Mouse (Mus musculus) embryo, embryonic 11.5 days (tissue): Measurements from ENCODE around the gene Medag.

Experiments used
- DNase-seq: peaks from one replicate; pipeline ENCODE4 v3.0.0-alpha.2; 2012; ENCODE audit warnings: low read depth, low spot score

Medag gene

GRCm38 (mm10) chr5:149382601-149383000 lies 28.9 kb upstream of the Medag start:
- no peak for DNase-seq

DNA sequence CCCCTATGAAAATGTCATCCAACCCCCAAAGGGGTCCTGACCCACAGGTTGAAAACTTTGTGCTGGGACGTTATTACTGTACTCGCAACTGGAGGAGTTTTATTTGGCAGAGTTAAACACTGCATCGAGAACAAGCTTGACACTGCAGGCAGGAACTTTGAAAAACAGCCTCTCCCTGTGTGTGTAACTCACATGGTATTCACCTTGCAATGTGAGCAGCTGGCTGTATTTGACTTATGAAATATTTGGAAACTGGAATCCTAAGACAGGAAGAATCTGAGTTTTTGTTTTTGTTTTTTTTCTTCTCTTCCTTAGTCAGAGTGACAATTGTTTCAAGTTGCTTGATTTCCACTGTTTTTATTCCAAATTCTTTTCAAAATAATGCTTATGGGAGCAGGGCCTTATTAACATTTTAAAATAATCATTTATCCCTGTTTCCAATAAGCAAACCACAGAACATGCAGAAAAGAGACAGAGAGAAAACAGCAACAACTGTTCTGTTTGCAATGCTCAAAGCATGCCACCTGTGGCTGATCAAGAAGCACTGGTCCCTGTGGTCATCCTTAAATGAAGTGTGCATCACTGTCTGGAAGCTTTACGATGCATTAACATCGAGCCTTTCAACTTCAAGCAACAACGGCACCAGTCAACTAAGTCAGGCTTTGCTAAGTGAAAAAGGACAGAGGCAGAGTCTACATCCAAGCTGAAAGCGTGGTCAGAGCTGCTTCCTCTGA lies 26.2 kb upstream of the Medag start:
- DNase-seq = no peak

GRCm38 (mm10) chr5:149386294-149386850 lies 25.2 kb upstream of the Medag start:
- DNase-seq = no peak

DNA sequence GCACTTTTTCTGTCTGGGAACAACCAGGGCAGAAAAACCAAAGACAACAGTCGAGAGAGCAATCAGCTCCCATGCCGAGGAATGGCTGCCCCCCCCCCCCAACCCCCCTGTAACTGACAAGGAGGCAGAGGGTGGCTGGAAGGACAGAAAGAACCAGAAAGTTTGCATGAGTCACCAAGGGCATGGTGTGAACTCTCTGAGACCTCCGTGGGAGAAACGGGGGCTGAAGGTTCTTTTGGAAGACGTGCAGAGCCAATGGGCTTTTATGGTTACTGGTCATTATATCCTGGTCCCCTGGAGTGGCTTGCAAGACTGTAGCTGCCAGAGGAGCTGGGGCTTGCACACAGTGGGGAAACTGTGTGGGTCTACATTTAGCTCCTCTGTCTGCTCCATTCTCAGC lies 22.6 kb upstream of the Medag start:
- DNase-seq = no peak

- DNase-seq = no peak
These were observed 21.9 kb upstream of the Medag start for GRCm38 (mm10) chr5:149389548-149390211.

GRCm38 (mm10) chr5:149391574-149392375 lies 19.8 kb upstream of the Medag start:
- DNase-seq = no peak

DNA sequence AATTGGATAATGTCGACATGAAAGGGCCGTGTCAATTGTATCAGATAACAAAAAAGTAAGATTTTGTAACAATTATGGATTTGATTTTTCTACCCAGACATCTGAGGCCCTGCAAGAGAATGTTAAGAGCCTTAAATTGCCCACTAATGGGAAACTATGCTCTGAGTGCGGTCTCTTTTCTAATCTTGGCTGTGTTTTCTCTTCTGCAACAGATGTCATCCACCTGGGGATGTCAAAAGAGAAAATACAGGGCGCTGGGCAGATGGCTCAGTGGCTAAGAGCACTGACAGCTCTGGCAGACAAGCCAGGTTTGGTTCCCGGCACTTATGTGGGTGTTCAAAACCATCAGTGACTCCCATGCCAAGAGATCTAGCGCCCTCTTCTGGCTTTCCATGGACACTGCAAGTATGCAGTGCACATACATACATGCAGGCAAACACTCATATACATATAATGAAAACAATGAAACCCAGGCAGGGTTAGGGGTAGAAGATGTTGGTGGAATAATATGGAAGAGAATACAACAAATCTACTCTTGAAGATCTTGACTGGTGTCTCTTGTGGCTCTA lies 19.0 kb upstream of the Medag start:
- no peak for DNase-seq

- DNase-seq = no peak
These were observed 10.0 kb upstream of the Medag start for GRCm38 (mm10) chr5:149401446-149401975.

DNA sequence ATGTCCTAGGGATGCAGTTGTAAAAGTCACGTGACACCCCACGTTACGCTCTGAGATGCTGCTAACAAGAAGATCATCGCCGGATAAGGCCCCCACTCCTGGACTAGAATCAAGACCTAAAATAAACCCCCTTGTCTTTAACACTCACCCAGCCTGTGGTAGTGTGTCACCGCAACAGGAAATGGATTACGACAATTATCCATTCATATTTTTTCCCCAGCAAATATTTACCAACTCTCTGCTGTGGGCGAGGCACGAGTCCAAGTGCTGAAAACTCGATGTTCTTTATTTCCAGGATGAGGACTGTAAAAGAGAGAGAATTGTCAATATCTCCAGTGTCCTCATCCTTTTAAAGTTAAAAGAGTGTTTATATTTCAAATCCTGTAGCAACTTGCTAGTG lies 9.5 kb upstream of the Medag start:
- no peak for DNase-seq

DNA sequence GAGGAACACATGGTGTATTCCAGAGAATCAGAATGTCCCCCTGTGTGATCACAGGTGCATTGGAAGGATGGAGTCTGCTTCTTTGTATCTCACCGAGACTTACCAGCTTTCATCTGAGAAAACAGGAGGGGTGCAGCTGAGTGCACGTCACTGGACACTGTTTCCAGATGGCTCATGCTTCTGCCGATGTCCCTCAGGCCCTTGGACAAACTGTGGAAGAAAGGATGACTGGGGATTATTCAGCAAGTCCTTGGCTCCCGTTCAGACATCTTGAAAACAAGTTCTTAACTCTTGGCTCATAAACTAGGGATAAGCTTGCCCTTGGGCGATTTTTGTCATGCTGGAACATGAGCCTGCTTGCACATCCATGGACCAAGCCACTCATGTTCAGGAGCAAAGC lies 8.2 kb upstream of the Medag start:
- DNase-seq = no peak

- DNase-seq = no peak
These were observed 6.8 kb upstream of the Medag start for GRCm38 (mm10) chr5:149404710-149405109.

DNA sequence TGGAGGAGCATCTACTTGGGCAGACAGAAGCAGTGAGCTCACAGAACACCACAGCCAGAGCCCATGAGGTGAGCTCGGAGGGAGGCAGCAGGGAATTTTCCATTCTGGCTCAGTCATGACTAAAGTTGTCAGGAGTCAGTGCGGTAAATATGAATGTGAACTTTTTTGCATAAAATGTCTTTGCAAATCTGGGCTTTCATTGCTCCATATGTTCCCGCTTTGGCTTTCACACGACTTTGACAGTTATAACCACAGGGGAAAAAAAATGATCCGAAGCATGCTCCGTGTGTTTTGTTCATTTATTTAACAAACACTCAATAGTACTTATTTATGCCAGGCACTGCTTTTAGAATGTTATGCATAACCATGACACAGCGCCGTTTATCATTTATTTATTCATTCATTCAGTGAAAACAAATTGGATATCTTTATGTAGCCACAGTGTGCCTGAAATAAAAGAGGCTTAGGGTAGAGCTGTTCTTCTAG lies 4.7 kb upstream of the Medag start:
- no peak for DNase-seq

GRCm38 (mm10) chr5:149409502-149409901 lies 2.0 kb upstream of the Medag start:
- DNase-seq = no peak

GRCm38 (mm10) chr5:149412194-149412575 lies 636 bp downstream of the Medag start:
- no peak for DNase-seq

GRCm38 (mm10) chr5:149412671-149413070 lies 1.1 kb downstream of the Medag start:
- no peak for DNase-seq

DNA sequence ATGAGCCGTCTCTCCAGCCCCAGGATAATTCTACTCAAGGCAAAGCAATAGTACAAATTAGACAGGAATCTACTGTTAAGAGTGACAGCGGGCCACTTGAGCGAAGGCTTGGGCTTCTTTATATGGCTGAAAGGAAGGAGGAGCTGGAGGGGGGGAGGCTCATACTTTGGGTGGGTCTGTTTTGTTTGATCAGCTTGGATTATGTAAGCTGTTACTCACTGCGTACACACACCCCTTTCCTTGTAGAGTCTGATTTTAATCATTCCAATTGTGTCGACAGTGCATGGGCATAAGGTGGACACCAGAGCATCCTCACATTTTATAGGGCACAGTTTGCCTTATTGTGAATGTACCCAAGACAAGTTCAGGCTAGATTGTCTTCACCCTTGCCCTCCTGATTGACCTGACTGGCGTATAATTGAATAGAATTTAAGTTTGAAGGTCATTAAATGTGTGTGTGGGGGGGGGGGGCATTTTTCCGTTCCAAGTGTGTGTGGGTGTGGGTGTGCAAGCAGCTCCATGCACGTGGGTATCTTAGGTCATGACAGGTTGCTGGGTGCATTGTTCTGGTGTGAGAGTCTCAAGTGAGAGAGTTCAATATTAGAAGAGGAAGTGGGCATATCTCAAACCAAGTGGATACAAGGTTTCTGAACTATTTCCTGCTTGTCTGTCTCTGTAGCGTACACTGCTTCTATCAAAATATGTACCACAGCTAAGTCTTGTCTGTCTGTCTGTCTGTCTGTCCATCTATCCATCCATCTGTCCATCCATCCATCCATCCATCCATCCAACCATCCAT lies 3.0 kb downstream of the Medag start:
- DNase-seq = no peak

- DNase-seq = no peak
These were observed 5.8 kb downstream of the Medag start for GRCm38 (mm10) chr5:149417381-149417780.

DNA sequence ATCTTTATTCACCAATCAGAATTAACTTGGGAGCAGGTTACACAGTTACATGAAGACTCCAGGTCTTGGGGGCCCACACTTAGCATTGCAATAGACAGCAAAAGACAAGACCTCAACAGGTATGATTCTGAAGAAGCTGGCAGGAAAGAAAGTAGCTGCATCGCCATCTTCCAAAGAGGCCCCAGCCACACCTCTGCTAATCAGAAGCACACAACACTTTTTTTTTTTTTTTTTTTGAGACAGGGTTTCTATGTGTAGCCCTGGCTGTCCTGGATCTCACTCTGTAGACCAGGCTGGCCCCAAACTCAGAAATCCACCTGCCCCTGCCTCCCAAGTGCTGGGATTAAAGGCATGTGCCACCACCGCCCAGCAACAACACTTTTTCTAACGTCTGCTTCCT lies 15.0 kb downstream of the Medag start:
- DNase-seq = no peak

GRCm38 (mm10) chr5:149427277-149428060 lies 15.9 kb downstream of the Medag start:
- no peak for DNase-seq

DNA sequence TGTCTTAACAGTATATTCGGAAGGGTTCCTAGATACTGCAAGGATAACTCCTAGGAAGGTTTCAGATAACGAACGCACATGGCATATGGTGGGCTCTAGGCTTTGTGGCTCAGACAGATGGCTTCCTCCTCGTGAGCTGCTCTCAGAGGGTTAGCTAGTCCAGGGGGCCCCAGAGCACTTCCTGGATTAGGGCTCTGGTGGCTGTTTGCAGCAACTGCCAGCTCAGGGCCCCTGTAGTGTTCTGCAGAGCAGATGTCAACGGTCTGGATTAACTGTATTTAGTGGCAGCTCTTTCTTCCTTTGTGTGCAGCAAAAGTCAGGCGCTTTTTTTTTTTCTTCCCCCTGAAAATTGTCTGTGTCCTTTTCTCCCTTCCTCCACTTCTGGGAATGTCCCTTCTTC lies 16.8 kb downstream of the Medag start:
- DNase-seq = peak; percentile 39
